Mouse (Mus musculus) right cerebral cortex, postnatal 25 days (tissue): ENCODE measurements at regions not wholly inside any gene's neighbourhood (a gene's known extent, or its start where the extent isn't known, plus 50 kb on each side); places are given as distances from the start of the nearest gene placed in this dataset.
"Not testable (repeated sequence)": the region's sequence is repeated elsewhere in the genome, so short reads cannot be mapped to it uniquely, and the experiment has no call there.

Experiments
- DNase-seq: peaks from one replicate; pipeline ENCODE4 v3.0.0; 2022

DNA sequence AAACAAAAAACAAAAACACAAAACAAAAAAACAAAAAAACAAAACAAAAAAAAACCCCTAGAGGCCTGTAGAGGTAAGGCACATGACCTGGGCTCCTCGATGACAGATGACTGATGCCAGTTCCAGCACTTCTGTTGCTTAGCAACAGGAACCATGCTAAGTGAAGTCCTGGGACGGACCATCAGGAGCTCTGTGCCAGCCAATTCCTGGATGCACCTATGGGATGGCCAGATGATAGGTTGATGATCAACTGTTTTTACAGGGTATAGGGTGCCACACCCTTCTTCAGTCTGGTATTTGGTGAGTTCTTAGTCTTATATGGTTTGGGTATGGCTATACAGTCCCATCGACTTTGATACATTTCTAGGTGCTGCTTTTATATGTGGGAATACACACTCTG, 209.9 kb downstream of the Med10 start:
- DNase-seq = no peak

GRCm38 (mm10) chr13:70015183-70015582, 213.0 kb downstream of the Med10 start:
- no peak for DNase-seq

- no peak for DNase-seq
Measured at GRCm38 (mm10) chr13:70017535-70017934, 215.3 kb downstream of the Med10 start.

DNA sequence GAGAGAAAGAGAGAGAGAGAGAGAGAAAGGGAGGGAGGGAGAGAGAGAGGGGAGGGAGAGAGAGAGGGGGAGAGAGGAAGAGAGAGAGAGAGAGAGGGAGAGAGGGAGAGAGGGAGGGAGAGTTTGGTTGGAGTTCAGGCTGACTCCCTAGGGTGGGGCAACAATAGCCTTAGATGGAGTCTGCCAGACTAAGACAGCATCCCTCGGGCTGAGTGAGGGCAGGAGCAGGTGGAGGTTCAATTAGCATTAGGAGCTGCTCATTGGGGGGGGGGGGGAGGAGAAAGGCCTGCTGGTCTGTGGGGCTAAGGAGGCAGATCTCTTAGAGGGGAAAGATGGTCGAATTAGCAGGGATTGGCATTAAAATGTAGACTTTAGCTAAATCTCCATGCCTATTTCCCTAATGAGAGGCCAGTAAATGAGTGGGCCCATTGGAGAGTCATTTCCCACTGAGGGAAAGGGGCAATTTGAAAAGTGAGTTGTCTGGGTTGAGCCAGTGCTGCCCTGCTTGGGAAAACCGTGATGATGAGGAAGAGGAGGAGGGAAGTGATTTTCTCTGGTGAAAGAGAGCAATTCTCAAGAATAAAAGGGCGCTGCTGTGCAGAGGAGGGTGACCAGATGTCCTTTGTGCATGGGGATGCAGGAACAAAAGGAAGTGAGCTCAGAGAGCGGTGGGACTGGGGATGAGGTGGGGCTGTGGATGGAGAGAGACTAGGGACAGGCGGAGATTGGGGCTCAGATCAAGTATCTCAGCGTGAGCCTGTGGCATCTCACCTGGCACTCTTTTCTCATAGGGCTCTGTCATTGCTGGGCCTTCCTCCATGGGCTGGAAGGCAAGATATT, 218.0 kb downstream of the Med10 start:
- no peak for DNase-seq

- DNase-seq = no peak
Measured at GRCm38 (mm10) chr13:70033249-70033648, 231.1 kb downstream of the Med10 start.

DNA sequence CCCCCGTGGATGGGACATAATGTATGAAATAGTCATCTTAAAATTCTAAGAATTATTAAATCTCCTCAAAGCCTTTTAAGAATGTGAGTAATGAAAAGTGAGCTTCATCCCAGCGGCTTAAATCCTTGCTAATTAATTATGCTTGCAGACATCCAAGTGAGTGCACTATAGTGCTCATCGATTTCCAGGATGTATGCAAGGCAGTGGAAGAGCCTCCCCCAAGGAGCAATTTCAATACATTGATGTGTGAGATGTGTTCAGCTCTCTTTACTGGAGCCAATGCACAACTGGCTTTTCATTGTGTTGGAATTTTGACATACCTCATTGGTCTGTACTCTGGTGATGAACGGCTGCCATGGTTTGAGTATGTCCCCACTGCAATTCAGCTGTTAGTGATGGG, 231.6 kb downstream of the Med10 start:
- no peak for DNase-seq

DNA sequence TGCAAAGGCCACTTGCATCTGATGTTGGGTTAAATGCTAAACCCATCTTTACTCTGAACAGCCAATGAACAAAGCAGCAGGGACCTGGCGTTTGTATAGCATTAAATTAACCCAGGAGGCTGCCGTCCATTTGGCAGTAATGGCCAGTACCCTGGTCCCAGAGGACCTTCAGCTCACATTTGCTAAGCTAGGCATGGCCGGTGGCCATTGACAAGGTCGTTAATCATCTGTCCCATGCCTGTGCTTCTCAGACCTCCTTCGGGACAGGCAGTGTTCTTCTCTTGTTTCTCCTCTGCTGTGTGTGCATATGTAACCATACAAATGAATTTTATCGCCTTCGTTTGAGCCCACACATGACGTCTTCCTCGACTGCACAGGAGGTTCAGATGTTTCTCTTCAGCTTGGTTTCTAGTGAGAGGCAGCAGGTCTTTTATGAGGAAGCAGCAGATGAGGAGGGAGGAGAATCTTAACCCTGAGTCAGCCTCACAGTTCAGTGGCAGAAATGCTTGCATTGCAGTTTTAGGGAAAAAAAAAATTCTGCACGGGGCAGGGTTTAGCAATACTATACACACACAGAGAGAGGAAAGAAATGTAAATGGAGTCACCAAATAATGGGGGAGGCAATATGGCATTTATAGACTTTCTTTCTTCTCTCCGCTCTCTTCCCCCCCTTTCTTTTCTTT, 235.9 kb downstream of the Med10 start:
- DNase-seq = no peak

DNA sequence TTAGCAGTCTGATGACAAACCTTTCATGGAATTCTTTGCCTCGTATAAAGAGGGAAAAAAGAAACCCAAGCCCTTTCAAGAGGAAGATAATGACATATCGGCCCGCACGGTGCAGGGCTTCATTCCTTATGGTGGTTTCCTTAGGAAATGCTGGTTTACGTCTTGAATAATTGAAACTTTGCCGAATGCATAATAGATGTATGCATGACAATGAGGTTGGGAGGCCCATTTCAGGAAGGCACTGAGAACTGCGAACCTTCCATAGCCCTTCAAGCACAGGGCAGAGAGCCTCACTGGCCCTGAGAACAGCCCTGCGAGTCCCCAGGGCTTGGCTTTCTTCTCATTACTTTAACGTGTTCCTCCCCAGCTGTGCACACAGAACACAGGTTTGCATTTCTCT, 255.7 kb downstream of the Med10 start:
- no peak for DNase-seq

- no peak for DNase-seq
Measured at GRCm38 (mm10) chr13:70061363-70061945, 259.3 kb downstream of the Med10 start.

GRCm38 (mm10) chr13:70073655-70074054, 271.5 kb downstream of the Med10 start:
- no peak for DNase-seq

DNA sequence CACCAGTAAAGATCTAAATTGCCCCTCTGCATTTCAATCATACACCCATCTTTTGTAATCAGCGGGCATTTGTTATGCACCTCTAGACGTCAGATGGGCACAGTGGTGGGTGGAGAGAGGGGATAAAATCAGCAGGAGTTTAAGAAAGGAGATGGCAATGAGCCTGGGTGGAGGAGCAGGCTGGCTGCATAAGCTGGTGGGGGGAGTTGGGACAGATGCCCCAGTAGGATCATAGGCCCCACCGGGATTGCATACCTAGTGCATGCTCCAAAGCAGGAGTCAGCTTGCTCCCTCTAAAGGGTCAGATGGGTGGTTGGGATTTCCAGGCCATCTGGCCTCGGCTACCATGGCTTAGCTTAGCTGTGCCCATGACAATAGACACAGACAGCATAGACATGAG, 273.2 kb downstream of the Med10 start:
- DNase-seq = no peak

DNA sequence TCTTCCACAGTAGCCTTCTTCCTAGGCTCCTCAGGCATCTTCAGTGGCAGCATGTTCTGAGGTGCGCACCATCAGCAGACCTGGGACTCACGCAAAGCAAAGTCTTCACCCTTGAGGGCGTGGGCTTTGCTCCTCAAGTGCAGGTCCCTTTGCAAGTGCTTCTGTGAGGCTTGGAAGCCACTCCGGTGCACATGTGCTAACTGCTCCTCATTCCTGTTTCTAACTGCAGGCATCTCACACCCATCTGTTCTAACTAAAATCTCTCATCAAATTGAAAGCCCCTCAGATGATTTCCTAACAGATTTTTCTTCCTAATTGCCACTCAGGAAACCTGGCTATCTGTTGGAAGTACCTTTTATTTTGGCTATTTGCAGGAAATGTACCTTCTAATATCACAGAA, 278.9 kb downstream of the Med10 start:
- no peak for DNase-seq

- DNase-seq = no peak
Measured at GRCm38 (mm10) chr13:70092886-70093285, 290.7 kb downstream of the Med10 start.

DNA sequence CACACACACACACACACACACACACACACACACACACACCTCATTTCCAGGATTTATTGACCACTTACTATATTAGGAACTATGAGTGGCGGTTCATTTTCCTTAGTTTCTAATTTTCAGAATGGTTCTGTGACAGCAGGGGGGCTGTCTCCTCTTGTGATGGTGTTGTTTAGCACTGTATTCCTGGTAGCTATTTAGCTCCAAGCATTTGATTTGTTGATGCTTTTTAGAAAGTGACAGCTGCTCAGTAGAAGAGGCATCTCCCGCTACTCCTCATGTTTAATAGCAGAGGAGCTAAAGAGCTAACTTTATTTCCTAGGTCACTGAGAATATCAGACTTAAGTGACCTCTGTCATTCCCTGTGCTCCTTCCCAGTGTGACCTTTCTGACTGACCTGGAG, 291.8 kb downstream of the Med10 start:
- no peak for DNase-seq

DNA sequence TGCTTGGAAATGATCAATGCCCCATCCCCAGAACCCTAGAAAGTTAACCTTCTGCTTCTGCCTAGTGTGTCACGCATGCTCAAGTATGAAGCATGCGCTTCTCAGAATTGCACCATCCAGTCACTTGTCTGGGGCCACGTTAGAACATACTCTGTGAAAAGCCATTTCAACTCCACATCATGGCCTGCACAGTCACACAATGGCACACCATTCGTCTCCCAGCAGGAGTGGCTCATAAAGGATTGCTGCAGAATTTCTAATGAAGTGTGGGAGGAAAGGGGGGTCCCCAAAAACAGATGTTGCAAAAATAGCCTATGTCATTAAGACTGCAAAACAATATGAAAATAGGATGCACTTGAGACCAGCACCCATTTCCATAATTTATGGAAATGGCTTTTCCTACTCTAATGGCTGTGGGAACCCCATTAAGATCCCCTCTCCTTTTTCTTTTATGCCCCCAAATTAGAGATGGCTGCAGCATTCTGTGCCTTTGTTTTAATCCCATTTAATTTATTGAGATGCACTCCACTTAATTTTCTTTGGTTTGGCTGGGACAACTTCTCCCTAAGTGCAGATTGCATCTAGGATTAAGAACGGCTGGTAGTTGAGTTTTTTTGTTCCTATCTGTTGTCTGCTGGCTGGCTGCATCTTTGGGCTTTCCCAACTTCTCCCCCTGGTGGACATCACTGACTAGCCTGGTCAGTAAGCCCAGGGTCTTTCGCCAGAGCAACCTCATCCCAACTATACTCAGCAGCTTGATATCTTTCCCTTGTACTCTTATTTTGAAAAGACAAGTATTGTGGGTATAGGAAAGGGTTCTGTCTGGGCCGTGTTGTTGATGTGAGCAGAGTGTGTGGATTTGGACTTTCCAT, 294.5 kb downstream of the Med10 start:
- DNase-seq = no peak

DNA sequence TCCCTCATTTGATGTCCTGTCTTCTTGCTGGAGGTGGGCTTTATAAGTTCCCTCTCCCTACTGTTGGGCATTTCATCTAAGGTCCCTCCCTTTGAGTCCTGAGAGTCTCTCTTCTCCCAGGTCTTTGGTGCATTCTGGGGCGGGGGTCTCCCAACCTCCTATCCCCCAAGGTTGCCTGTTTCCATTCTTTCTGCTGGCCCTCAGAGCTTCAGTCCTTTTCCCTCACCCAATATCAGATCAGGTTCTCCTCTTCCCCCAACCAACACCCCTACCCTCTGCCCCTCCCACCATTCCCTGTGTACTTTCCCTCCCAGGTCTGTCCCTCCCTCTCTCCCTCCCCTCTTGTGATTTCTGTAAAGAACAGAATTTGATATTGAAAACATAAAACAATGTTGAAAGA, 297.9 kb downstream of the Med10 start:
- DNase-seq = not testable (repeated sequence)

- DNase-seq = no peak
Measured at GRCm38 (mm10) chr13:70103021-70103420, 300.8 kb downstream of the Med10 start.

DNA sequence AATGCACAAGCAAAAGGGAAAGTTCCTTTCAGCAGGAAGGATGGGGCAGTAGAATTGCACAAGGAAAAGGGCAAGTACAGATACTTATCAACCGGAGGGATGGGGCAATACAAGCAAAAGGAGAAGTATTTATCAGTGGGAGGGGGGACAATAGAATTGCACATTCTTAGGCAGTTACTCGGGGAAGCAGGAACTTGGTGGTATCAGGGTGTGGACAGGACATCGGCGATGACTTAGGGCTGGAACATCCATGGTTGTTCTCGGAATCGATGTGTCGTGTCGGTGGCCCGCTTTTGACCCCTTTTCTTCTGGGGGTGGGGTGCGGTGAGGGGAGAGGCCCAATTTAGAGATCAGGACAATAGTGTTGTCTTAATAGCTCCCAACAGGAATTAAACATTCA, 301.3 kb downstream of the Med10 start:
- not testable (repeated sequence) for DNase-seq

- DNase-seq = no peak
Measured at GRCm38 (mm10) chr13:70103903-70104302, 301.7 kb downstream of the Med10 start.

- DNase-seq = no peak
Measured at GRCm38 (mm10) chr13:70115576-70115975, 313.4 kb downstream of the Med10 start.

DNA sequence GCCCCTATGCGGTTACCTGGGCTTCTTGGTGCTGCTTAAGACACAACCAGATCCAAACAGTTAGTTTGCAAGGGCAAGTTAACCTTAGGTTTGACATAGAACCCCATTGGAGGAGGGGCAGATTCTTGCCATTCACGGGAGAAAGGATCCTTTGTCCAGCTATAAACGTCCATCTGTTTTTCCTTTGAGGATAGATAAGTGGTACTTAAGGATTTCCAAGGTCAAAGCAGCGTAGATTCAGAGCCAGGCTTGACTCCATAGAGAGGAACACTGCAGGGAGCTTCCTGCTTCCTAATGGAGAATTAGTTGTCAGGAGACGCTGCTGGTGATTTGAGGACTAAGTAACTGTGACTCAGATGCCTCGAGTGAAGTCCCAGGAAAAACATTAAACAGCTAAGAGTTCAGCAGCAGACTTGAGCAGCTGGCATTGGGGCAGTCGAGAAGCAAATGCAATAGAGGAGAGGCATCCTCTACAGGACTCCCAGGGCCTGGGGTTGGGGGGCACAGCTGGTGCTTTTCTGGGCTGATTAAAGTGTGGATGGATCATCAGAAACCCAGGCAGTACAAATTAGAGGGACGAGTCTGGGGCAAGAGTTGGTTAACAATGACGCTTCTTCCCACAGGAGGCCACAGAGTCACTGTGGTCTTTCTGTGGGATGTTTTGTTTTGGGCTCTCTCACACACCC, 322.8 kb downstream of the Med10 start:
- no peak for DNase-seq

- DNase-seq = no peak
Measured at GRCm38 (mm10) chr13:70127310-70127709, 325.1 kb downstream of the Med10 start.
